Mouse (Mus musculus) liver, adult 2 months (tissue): ENCODE results near the gene Ppcdc.

Experiments
- CTCF ChIP-seq: fragments of 200-500 bp; IDR thresholded peaks from 2 replicates; pipeline ENCODE4 v1.5.1; 2011; ENCODE audit warnings: low read depth, low read length, control low read depth
- POLR2A ChIP-seq: fragments of 200-500 bp; IDR thresholded peaks from 2 replicates; pipeline ENCODE4 v1.6.1; 2011; ENCODE audit warnings: low read length, control low read depth; ENCODE audit not compliant: insufficient read depth; ENCODE audit errors: extremely low read depth

- TF ChIP-seq CTCF = peak; percentile 79
- no peak for TF ChIP-seq POLR2A
These were observed 6.6 kb downstream of the Ppcdc start for GRCm38 (mm10) chr9:57433097-57434032.
